Mouse (Mus musculus): ENCODE measurements around the gene Fus. TPM values are rescaled to one million over a fixed set of nuclear protein-coding genes. Genes with fewer than 3 reads are reported as not detected.
A peak's percentile ranks its signal among the peaks of the same experiment; 100 is the strongest.

The Fus gene
- total RNA-seq, 4 experiments from 2014 or later, result 52.0 to 94.3 (median 70.5) TPM

DNA sequence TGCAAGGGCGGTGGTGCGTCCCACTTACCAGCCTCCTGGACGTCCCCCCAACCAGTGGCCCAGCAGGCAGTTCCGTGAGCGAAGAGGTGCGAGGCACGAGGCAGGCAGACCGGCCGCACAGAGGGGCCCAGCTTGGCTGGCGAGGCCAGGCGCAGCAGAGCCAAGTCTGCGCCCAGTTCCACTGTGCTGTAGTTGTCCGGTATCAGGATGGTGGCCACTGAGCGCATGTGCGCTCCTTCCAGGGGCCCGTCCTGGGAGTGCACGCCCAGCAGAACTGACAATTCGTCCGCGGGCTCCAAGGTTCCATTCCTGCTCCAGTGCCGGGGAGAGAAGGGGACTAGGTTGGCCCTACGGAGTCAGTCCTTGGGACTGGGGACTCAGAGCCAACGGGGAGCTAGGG lies 22.6 kb upstream of the Fus start:
- no peak for DNase-seq (ENCODE audit: low spot score in 2 of 2)

DNA sequence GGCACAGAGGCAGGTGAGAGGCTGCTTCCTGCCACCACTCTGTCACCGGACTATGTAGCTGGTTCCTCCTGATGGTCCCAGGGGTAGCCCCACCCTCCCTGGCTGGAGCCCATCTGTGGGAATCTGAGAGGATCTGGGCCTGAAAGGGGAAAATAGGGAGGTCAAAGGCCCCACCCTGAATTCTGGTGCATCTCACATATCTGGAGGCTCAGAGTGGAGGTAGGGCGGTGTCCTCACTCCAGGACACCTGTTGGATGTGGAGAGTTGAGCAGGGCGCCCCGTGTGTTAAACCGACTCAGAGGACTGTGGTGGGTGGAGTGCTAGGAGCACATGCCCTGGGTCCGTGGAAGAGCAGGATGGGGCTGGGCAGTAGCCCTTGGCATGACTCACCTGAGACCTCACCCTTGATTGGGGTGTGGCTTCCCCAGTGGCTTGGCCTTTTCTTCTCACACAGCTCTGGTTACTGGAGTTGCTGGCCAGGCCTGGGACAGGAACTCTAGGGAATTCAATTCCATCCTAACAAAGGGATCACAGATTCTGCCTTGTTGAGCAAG lies 20.7 kb upstream of the Fus start, which contains the start of gene Prss36:
Gene Prss36 (minus strand): TSS at position 256 of the 554 bp plus-strand sequence.
- DNase-seq (ENCODE audit: low spot score in 2 of 2), result no peak

DNA sequence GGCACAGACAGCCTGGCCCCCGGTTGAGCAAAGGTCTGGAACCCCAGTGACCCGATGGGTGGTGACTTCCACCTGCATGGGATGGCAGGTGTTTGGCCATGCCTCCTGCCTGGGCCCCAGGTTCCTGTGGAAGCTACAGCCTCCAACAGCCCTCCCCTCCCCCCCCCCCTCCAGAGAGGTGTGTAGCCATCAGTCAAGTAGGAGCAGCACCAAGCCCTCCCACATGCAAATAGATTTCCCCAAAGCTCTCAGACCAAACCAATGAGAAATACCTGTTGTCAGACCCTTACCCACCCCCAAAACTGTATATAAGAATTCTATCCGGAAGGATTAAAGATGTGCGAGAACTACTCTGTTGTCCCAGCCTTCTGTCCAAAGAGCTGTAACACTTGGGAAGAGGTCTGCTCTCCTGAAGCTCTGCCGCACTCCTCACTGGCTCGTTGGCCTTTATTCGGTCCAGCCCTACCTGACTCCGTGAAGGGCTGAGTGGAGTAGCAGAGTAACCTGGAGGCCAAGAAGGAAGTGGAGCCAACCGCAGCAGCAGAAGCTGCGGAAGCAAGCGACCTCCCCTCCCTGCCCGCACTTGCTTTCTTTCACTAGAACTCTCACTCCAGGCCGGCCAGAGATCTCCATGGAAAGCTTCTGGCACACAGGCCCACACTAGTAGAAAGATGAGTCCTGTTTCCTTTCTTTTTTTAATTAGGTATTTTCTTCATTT lies 14.2 kb upstream of the Fus start:
- no peak for DNase-seq (ENCODE audit: low spot score in 2 of 2)

DNA sequence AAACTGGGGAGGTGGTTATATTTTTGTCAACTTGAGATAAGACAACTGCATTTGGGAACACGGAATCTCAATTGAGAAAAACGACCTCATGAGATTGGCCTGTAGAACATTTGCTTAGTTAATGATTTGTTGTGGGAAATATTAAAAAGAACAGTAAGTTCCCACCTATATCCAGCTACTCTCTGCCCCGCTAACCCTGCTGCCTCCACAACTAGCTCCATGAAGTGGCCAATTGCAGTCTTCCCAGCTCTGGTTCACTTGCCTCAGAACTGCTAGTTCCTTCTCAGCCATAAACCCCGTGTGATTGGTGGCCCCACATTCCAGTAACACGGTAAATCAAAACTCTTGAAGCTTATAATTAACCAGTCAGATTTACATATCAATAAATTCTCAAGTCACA lies 7.9 kb upstream of the Fus start:
- DNase-seq (ENCODE audit: low spot score in 2 of 2), result no peak

DNA sequence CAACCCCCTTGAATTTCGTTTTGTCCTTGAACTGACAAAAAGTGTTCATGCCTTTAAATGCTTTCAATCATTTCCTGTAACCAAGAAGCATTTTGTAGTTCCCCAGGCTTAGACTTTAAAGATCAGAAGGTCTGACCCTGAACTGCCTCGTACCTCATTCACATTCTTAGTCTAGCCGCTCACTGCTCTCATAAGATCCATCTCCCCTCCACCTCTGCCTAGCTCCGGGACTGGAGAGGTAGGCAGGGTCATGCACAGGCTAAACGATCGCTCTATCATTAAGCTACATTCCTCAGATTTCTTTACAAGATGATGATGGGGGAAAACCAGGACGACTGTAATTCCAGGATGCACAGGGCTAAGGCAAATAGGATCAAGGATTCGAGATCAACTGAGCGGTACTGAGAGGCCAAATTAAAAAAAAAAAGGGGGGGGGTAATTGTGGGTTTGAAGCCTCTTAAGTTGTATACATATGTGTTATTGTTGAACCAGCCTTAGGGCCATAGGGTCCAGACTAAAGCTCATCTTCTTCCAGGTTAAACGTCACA lies 812 bp upstream of the Fus start:
- DNase-seq (ENCODE audit: low spot score in 2 of 2), result peak in 1 of 2 experiments; percentile 4

DNA sequence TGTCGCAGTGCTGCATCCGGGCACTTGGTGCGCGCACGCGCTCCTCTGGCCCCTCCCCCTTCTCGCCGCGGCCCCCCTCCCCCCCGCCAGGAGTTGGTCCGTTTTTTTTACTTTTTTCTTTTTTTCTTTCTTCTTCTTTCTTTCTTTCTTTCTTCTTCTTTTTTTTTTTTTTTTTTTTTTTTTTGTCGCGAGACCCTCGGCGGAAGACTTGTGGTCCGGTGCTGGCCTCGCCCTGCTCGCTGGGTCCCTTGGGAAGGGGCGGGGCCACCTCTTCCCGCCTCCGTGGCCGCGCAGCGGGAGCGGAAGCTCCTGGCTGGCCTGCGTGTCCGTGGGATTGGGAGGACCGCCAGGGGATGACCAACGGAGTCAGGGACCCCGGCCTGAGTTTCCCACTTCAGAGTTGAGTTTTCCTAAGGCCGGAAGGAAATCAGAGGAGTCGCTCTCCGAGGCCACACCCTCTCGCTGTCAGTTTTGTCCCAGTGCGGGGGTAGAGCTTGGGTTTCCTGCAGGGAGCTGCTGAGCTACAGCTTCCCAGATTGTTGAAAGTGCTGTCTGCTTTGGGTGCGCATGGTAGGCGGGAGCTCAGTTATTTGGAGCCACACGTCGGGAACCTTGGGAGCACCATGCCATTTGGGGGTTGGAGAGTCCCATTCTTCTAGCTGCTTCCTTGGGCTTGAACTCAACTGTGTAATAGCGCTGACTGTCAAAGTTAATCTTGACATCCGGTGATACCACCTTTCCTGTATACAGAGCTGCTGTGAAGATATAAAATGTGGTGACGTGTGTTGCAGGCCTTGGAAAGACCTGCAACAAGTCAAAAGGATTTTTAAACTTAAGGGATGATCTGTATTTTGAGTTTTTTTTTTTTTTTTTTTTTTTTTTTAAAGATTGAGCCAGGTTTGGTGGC lies 918 bp downstream of the Fus start:
- DNase-seq (ENCODE audit: low spot score in 2 of 2), result peak; percentile 70 to 77

DNA sequence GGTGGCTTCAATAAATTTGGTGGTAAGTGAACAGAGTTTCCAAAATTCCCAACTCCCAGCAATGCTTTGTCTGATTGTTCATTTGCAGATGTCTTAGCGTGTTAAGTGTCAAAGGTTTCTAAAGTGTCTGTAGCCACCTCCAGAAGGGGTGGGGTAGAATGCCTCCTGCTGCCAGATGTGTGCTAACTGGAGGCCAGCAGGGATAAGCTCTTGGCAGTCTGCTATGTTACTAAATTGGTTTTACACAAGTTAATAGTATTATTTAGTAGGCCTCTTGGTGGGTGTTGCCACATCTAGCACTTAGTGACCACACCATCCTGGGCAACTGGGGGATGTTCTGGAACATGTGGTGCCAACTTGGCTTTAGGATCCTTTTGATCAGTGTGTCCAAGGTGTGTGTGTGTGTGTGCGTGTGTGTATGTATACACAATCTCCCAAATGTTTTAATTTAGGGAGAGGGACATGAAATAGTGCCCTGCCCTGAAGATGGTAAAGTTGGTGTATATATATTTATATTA lies 7.2 kb downstream of the Fus start:
- DNase-seq (ENCODE audit: low spot score in 2 of 2), result no peak

DNA sequence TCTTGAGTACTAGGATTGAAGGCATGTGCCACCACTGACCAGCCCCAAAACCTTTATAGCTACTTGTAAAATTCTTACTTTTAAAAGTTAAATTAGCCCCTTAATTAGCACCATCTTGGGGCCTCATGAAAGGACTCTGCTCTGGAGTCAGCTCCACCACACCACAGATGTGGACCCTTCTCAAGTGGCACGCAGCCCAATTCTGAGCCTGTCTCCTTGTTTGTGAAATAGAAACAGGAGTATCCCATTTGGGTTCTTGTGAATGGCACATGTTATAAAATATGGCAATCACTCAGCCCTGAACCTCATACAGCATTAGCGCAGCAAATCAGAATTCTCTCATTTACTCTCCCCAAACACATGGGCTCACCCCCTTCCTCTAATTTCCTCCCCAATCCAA lies 11.6 kb downstream of the Fus start:
- DNase-seq (ENCODE audit: low spot score in 2 of 2), result no peak

DNA sequence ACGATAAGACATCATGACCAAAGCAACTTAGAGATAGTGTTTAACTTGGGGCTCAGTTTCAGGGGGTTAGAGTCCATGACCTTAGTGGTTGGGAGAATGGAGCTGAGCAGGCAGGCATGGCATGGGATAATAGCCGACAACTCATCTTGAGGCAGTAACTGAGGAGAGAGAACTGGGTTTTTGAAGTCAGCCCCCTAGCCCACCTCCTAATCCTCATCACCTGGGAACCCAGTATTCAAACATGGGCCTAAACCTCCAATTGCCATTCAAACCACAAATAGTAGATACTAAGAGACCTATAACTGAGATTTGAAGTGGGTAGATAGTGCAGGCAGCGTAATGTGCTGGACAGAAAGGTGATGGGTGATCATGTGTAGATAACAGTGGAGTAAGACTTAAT lies 13.3 kb downstream of the Fus start:
- DNase-seq (ENCODE audit: low spot score in 2 of 2), result no peak

DNA sequence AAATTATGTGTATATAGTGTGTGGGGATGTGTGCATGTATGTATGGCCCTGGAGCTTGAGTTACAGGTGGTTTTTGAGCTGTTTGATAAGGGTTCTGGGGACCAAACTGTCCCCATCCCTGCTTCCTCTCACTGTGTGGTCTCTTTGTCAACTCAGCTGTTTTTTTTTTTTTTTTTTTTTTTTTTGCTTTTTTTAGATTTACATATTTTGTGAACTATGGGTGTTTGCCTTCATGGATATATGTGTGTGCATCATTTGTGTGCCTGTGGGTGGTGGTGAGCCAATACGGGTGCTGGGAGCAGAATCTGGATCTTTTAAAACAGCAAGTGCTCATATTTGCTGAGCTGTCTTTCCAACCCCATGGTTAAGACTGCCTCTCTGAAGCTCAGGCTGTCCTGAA lies 21.6 kb downstream of the Fus start:
- no peak for DNase-seq (ENCODE audit: low spot score in 2 of 2)

DNA sequence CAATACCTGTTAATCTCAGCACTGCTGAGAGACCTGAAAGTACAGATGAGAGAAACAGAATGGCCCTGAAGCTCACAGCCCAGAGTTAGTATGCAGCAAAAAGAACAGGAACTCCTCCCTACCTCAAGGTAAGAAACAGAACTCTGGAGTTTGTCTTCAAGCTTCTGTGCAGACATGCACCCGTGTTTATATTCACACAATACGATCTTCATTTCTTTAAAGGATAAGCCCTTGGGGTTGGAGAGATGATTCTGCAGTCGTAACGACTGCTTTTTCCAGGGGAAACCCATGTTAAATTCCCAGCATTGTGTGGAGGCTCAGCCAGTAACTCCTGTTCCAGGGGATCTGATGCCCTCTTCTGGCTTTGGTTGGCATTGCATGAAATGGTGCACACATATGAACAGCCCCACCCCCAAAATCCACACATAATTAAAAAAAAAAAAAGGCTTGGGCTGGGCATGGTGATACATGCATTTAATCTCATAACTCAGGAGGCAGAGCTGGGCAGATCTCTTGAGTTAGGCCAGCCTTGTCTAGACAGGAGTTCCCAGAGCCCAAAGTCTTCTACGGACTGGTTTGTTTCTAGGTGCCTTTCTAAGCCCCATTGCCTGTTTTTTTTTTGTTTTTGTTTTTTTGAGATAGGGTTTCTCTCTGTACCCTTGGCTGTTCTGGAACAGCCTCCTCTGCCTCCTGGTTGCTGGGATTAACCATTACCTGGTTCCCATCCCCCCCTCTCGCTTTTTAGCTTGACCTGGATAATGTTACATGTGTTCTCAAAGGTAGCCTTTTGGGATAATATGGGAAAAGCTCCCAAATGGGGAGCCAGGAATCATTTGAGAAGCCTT lies 24.6 kb downstream of the Fus start:
- DNase-seq (ENCODE audit: low spot score in 2 of 2), result peak in 1 of 2 experiments; percentile 42

DNA sequence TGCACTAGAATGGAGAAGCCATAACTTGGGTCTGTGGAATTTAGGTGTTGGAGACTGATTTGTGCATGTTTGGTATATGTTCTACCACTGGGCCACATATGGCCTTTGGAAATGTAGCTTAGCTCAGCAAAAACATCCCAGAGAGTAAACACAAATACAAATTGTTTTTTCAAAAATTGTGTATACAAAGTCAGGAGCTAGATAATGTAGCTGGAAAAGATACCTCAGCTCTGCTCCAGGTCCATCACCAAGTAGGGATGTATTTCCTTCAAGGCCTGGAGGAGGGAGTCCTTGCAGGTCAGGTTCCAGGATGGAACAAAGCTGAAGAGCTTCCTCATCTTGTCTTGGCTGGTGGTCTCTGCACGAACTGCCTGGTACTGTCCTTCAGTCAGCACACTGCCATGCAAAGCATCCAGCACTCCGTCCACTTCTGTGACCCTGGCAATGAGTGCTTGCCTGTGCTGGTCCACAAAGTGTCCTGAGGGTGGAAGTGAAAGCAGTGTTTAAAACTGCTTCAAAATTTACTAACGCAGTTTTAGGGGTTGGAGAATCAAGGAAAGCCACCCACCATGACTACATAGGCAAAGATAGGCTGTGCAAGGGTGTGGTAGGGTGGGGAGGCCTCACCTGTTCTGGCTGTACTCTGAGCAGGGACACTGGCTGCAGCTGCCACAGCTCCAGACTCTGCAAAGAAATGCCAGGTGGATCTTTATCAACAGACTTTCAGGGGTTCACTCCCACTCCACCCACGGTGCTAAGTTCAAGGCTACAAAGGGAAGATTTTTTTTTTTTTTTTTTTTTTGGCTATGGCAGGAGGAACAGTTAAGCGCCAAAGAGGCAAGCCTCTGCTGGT lies 25.5 kb downstream of the Fus start:
- DNase-seq (ENCODE audit: low spot score in 2 of 2), result no peak

DNA sequence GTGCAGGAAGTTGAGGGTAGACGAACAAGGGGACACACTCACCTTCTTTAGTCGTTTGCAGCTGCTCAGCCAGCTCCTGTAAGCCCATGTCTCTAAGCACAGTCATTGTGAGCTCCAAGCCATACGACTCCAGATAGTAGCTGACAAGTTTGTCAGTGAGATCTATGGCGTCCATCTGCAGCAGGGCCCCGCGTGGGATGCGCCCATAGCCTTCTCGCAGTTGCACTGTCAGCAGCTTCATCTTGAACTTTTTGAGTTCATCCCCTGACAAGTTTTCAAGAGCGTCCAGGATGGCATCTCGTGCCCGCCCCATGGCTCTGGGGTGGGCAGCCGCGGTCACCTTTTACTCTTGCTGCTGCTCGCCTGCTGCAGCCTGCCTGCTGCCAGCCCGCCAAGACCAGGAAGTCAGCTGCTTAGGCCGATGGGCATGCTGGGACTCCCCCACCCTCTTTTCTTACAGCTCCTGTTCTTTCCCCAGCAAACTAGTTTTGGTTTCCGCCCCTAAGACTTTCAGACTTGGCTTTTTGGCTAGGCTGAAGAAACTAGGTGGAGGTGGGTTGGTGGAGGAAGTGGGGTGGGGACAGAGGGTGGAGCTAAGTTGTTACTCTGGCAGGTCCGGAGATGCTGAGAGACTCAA lies 26.2 kb downstream of the Fus start, which contains the start of gene Pycard:
Gene Pycard (minus strand): TSS at position 527 of the 637 bp plus-strand sequence.
- DNase-seq (ENCODE audit: low spot score in 2 of 2), result no peak

DNA sequence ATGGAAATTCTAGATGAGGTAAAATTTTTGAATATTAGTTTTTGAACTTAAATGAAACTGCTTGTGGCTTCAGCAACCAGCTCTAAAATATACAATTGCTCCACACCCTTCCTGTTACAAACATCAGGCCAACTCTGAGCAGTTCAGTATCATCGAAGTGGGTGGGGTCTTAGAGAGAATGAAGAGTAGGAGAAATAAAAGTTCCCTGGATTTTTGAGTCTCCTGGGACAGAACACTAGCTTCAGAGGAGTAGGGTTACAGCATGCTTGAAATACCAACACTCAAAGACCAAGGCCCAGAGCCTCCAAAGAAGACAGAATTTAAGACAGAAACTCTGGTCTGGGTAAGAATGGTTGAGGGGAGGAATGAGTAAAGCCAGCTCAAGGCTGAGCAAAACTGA lies 32.2 kb downstream of the Fus start:
- no peak for DNase-seq (ENCODE audit: low spot score in 2 of 2)

DNA sequence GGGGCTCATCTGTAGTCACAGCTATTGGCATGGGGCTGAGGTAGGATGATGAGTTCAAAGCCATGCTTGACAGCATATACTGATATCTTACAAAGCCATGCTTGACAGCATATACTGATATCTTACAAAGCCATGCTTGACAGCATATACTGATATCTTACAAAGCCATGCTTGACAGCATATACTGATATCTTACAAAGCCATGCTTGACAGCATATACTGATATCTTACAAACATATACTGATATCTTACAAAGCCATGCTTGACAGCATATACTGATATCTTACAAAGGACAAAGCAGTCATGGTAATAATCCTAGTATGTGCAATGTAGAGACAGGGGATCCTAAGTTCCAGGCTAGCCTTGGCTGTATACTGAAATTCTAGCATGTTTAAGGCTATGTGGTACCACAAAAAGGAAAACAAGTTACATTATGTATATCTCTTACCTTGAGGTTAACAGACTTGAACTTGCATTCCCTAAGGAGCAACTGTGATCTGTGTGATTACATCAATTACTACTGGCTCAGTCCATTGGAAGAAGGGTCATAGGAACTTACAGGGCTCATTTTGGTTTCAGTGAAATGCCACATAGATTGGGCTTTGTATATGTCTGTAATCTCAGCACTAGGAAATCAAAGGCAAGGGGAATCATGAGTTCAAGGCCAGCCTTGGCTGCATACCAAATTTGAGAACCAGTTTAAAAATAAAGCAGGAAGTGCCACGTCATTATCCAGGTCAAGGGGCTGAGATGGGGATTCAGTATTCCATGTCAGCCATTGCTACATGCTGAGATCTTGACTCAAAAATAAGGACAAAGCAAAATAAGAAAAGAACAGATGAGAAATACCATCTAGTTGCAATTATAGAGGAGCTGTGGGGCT lies 33.1 kb downstream of the Fus start:
- no peak for DNase-seq (ENCODE audit: low spot score in 2 of 2)

DNA sequence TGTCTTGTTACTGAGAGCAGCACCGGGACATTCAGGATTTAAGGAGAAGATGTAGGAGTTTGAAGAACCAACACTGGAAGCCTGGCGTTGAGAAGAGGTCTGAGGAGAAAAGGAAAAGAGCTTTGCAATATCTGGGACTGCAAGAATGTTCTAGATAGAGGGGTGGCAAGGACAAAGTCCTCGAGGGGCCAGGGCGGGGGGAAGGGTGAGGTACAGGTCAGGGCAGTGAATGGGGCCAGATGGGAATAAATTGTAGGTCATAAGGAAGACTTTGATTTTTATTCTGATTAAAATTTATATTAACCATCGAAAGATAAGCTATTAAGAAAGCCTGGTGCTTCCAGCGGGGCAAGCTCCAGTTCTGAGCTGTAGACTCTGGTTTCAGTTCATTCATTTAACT lies 35.8 kb downstream of the Fus start:
- DNase-seq (ENCODE audit: low spot score in 2 of 2), result no peak

DNA sequence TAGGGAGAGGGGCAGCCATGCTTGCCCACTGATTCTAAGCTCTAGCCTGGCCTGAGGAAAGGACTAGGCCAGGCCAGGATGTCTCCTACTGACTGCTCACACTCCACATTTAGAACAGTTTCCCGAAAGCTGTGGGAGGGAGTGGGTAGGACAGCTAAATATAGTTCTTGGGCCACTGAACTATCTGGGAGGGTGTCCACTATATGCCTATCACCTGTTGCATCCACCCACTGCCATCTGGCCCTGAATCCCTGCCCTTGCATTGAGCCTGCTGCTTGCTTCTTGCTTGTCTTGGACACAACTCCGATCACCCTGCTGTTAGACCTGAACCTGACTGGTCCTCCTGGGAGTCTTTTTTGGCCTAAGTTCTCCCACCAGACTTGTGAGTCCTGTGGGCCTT lies 36.4 kb downstream of the Fus start, which contains the start of gene Trim72:
Gene Trim72 (plus strand): TSS at position 262 of the 400 bp plus-strand sequence.
- DNase-seq (ENCODE audit: low spot score in 2 of 2), result peak; percentile 66 to 74

DNA sequence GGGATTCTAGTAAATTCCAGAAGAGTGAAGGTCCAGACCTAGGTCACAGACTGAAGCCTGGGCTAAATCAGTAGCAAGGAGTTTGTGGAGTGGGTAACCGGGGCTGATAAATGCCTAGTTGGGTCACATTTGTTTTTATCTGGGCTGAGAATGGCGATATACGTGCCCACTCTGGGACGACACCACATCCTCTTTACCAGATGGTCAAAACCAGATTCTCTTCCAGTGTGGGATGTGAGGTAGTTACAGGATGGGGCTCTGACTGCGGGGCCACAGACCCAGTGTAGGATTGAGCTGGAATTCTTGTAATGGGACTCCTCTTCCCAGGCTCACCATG lies 36.9 kb downstream of the Fus start:
- DNase-seq (ENCODE audit: low spot score in 2 of 2), result no peak

All from gastrocnemius, adult 8-10 months (tissue).